Mouse (Mus musculus): ENCODE measurements around the gene Prmt7.

The Prmt7 gene

DNA sequence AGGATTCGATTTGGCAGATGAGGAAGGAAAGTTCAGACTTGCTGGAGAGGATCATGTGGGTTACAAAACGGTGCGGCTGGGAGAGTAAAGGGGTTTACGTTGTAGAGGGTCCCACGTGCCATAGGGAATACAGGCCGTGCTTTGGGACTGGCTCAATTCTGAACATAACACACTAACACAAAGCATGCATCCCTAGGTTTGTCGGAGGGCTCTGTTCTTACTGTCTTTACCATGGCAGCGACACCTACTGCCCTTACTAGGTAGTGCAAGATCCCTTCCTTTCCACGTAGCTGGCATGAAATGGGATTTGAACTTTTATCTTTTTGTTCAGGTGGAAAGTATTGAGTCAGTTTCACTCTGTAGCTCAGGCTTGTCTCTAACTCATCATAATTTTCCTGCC is 15.9 kb downstream of the Prmt7 start:
- peak; percentile 49 to 76 for DNase-seq

GRCm38 (mm10) chr8:106231536-106231935 is 20.8 kb downstream of the Prmt7 start:
- no peak for DNase-seq

- no peak for DNase-seq
These were observed 22.0 kb downstream of the Prmt7 start for GRCm38 (mm10) chr8:106232751-106233150.

GRCm38 (mm10) chr8:106234567-106235261 is 24.0 kb downstream of the Prmt7 start:
- no peak for DNase-seq

DNA sequence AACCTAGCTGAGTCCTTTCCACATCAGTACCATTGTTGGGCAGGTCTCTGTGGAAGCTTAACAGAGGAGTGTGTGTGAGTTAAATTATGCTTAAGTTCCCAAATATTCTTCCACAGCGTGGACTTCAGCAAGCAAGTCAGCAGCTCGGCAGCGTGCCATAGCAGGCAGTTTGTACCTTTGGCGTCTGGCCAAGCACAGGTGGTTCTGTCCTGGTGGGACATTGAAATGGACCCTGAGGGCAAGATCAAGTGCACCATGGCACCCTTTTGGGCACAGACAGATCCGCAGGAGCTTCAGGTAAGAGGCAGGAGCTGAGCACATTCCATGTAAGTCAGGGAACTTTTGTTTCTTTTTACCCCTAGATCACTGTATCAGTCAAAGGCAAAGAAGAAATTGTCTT is 26.4 kb downstream of the Prmt7 start:
- peak; percentile 78 to 89 for DNase-seq

GRCm38 (mm10) chr8:106250186-106250585 is 39.5 kb downstream of the Prmt7 start:
- no peak for DNase-seq

DNA sequence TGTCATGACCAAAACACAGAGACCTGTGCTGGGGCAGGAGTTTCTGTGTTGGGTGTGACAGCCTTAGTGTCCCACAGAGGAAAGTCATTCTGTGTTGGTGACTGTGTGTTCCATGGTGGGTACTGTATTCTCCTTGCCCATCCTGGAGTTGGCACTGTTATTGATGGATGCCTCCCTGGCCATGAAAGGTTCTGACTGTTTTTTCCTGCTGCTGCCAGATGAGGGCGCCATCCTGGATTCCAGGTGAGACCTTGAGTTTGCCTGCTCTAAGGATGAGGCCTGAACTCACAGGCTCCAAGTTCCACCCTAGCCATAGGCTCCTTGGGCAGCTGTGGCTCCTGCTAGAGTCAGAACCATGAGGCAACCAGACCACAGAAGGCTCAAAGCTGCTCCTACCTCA is 47.4 kb downstream of the Prmt7 start:
- DNase-seq = peak in 1 of 2 experiments; percentile 7

- DNase-seq = no peak
These were observed 49.0 kb downstream of the Prmt7 start for GRCm38 (mm10) chr8:106259579-106260255.

DNA sequence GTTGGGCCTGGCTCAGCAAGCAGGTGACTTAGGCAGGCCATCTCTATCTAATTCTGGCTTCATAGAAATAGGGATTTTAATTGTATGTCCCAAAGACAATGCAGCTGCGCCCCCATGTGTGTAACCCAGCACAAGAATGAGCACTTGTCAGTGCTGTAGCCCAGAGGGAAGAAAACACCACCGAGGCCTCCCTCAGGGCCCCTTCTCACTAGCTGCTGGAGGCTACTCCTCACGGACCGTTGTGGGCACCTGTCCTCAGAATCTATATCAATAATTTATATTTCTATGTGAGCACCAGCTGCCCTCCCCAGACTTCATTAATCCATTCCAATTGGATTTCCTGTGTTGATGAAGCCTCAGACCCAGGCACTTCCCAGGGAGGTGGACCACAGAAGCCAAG is 50.2 kb downstream of the Prmt7 start:
- DNase-seq = no peak

GRCm38 (mm10) chr8:106262343-106262742 is 51.6 kb downstream of the Prmt7 start:
- no peak for DNase-seq

DNA sequence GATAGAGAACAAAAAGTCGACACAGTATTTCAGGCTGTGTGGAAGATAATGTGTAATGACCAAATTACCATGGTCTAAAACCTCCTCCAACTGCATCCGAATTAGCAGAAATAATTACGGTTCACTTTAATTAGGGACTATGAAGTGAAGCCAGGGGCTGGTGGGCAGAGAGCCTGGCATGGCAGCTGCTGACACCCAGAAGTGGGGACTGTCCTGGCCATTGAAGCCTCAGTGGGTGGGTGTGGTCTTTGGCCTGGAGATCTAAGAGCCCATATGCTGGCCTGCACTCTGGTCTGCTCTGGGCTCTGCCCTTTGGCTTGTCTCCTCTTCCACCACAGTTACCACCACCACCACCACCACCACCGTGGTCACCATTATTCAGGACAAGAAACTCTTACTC is 53.2 kb downstream of the Prmt7 start:
- no peak for DNase-seq

- no peak for DNase-seq
These were observed 54.7 kb downstream of the Prmt7 start for GRCm38 (mm10) chr8:106265398-106265797.

DNA sequence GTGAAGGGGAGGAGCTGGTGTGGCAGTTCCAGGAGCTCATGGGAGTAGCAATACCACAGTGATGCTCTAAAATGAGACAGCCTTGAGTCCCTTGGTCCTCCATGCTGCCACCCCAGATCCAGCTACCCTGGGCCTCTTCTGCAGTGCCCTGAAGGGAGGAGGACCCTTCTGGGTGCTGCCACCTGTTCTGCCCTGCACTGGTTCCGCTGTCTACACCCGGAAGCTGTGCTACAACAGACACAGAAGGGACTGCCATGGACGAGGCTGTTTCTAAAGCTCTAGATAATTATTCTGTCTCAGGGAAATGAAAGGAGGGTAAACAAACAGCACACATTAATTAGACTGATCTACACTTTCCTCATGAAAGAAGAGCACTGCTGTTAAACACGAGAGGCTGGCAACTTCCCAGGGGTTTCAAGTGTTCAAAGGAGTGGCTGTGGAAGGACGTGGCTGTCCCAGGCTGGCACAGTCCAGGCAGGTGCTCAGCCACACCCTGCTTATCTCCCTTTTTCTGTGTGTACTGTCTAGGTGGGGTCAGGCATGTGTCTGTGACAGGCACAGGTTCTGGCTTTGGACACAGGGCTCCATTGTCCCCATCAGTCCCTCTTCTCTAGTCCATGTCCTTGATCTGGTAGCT is 58.1 kb downstream of the Prmt7 start:
- DNase-seq = no peak

DNA sequence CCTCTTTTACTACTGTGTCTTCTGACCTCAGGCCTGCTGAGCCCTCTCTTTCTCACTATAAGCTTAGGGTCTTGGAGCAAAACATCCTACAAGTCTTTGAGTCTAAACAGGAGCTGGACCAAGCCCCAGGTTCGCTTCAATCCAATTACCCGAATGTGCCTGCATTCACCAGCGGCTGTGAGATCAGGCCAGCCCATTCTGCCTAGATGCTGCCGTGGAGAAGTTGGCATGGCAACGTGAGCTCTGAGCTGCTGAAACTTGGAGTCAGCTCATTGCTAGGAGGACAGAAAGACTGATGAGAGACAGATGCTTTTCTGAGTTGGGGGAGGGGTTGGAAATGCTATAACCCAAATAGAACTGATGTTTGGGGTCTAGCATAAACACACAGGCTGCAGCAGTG is 60.1 kb downstream of the Prmt7 start:
- DNase-seq = no peak

DNA sequence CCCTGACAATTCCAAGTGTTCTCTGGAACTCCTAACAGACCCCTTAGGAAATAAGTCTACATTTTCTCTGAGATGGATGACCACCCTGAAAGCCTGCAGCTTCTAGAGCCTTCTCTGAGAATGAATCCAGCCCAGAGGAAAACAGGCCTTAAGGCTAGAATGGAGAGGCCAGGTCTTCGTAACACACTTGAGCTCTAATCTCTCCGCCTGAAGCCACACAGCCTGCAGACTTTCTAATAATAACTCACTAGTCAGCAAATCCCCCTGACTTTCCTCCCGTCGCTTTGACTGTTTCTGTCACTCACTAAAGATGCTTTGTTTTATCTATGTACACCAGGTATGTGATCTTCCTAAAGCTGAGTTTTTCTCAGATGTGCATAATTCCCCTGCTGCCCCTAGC is 60.6 kb downstream of the Prmt7 start:
- DNase-seq = no peak

GRCm38 (mm10) chr8:106273468-106273867 is 62.7 kb downstream of the Prmt7 start:
- DNase-seq = no peak

DNA sequence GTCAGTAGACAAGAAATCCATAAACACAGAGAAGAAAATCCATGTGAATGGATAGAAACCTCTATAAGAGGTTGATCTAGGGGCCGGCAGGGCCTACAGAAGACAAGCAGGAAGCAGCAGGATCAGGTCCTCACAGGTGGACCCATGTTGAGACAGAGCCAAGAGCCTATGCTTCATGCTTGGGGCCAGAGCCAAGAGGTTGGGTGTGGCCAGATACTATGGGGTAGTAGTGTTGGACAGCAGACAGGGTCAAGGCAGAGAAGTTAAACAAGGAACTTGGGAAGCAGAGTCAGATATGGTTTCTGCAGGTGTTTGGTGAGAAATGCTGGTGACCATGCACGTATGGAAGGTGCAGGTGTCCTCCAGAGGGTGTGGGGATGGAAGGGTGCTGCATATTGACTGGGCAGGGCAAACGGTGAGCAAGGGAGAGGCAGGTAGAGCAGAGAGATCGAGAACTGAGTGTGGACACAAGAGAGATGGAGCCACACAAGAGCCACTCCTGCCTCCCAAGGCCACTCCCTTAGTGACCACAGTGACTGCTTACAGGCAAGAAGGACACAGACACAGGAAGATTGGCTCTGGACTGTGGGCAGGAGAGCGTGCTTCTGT is 66.1 kb downstream of the Prmt7 start:
- no peak for DNase-seq

DNA sequence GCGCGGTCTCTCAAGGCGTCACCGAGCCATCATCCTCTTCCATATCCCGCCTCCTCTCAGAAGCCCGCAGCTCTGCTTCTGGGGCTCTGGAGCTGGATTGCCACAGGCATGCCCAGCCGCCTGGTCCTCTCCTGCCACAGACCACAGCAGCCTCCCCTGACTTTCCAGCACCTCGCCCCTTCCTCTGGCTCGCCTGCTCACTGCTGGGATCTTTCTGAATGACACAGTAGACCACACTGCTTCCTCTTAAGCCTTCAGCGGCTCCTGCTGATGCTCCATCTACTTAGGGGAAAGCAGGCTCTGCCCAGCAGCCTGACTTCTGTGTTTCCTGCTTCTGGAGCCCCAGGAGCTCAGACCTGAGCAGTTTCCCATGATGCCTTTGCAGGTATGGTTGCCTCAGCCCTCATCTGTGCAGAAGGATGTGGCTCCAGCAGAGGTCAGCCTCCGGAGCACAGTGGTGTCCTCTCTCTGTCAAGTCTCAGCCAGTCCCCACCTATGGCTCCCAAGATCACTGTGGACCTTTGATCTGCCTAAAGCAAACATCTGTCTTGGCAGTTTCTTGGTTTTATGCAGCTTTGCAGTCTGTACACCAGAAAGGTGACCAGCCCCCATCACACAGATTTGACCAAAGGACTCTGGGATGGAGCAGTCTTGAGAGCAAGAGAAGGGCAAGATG is 67.8 kb downstream of the Prmt7 start:
- DNase-seq = no peak

- no peak for DNase-seq
These were observed 69.4 kb downstream of the Prmt7 start for GRCm38 (mm10) chr8:106280154-106280553.

- no peak for DNase-seq
These were observed 70.1 kb downstream of the Prmt7 start for GRCm38 (mm10) chr8:106280844-106281243.

GRCm38 (mm10) chr8:106287445-106287844 is 76.7 kb downstream of the Prmt7 start:
- DNase-seq = no peak

- no peak for DNase-seq
These were observed 78.0 kb downstream of the Prmt7 start for GRCm38 (mm10) chr8:106288732-106289131.

DNA sequence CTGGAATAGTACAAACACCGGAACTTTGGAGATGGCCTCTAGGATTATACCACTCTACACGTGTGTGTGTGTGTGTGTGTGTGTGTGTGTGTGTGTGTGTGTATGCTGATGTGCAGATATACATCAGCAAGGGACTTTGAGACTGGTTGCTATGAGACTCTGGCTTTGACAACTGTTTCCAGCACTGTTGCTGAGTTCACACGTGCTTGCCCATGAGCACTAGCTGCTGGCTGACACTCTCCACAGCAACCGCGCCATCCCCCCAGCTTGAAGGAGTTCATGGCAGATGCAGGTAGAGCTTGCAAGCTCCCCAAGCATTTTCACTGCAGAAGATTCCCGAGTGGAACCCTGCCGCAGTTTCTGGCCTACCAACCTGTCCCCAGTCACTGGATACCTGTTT is 78.7 kb downstream of the Prmt7 start:
- DNase-seq = no peak

All from kidney, postnatal 25 days (tissue).